Mouse (Mus musculus) bone marrow, adult 2 months (tissue): Measurements from ENCODE around the gene Gpr27.

Source experiments
- CTCF ChIP-seq: fragments of 200-500 bp; IDR thresholded peaks from 2 replicates; pipeline ENCODE4 v1.5.1; 2011; ENCODE audit warnings: low read length, control low read depth; ENCODE audit not compliant: control insufficient read depth, insufficient read depth
- POLR2A ChIP-seq: fragments of 200-500 bp; IDR thresholded peaks from 2 replicates; pipeline ENCODE4 v1.6.1; 2011; ENCODE audit warnings: low read depth, mild to moderate bottlenecking, control low read depth, low read length, borderline replicate concordance; ENCODE audit not compliant: control insufficient read depth

DNA sequence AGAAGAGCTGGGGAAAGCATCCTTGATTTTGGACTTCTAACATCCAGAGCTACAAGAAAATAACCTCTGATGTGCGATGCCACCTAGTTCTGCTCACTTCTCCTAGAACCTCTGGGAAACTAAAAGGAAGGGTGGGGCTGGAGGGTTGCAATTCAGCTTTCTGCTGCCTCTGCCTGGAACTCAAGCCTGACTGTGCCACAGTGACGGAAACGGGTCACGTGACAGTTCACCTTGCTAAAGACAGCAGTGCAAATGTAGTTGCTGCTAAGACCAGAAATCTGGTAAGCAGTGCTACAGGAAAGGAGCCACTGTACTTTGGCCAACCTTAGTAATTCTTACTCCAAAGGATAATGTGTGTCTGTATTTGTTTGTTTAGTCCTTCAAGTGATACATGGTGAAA lies 37.4 kb downstream of the Gpr27 start:
- no peak for TF ChIP-seq CTCF
- TF ChIP-seq POLR2A, result no peak
